11 mouse cellular contexts compared by ENCODE assay signal in the genomic region with DNA sequence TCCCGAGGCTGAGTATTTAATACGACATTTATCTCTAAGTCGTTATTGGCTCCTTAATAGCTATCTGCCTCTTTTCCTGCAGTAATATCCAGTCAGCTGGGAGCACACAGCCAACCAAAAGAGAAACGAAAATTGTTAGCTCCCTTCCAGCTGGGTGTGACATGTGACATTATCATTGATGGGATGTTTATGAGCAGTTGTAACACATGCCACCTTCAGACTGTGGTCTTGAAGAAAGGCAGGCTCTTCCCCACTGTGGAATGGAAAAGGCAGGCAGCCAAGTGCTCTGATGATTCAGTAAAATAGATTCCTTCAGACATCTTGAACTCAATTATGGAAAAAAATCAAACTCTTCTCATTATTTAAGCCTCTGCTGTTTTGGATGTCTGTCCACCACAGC. TPM values are rescaled to one million over a fixed set of nuclear protein-coding genes. Genes with fewer than 3 reads are reported as not detected.
DNase-seq lines count a peak whose midpoint lies in the region; ATAC-seq and TF ChIP-seq lines count a peak whose summit lies in the region.
"Had no signal": no experiment of that assay in that cellular context is flagged by ENCODE, and none has a peak within 500 bp of the region (broad histone marks: within the 10 kb centered on the region; RNA-seq: fewer than 3 reads in every experiment).

No protein-coding gene starts in this region.

- 39% methylated on average over 4 of the region's 4 CpGs for WGBS in lung, embryonic 14.5 days

- no peak overlapping the region for H3K27ac ChIP-seq in lung, embryonic 14.5 days (ENCODE audit: low read depth)
- H3K27ac ChIP-seq: heart, embryonic 13.5 days; kidney, embryonic 15.5 days had no signal

- H3K4me3 ChIP-seq in lung, embryonic 14.5 days (ENCODE audit: low read depth, low read length): no peak overlapping the region
- H3K4me3 ChIP-seq: heart, embryonic 13.5 days; kidney, embryonic 15.5 days had no signal

- no peak for TF ChIP-seq CTCF in lung, embryonic 14.5 days (IDR thresholded peaks at IDR 0.05; ENCODE audit: low read depth)

- no peaks in the 10 kb centered on the region for H3K27me3 ChIP-seq in lung, embryonic 14.5 days (ENCODE audit: insufficient read depth, low read length)
- H3K27me3 ChIP-seq: heart, embryonic 13.5 days had no signal

- intact Hi-C loops in gastrocnemius, postnatal 14 days (cut with DNase I; ENCODE audit: low total_unique reads): no loop called here

- H3K36me3 ChIP-seq in lung, embryonic 14.5 days (ENCODE audit: insufficient read depth): no peaks in the 10 kb centered on the region
- H3K36me3 ChIP-seq: heart, embryonic 13.5 days; kidney, embryonic 15.5 days had no signal

- DNase-seq in gastrocnemius, postnatal 14 days: peak; percentile 9
- DNase-seq in gastrocnemius, postnatal 4 days (ENCODE audit: low spot score in 2 of 2): no peak
- DNase-seq in lung, embryonic 14.5 days: peak; percentile 80
- no peak for DNase-seq in lung, adult 18-20 months
- peak; percentile 85 for DNase-seq in NIH3T3 (ENCODE audit: low read depth)
- peak; percentile 64 for DNase-seq in lung, postnatal 10 days
- DNase-seq in retina, postnatal 1 day: no peak
- no peak for DNase-seq in embryo, embryonic 9.5 days (ENCODE audit: extremely low spot score)
- DNase-seq: right cerebral cortex, adult 18-20 months had no signal

- peak; percentile 79 for ATAC-seq in lung, embryonic 14.5 days (ENCODE audit: insufficient read depth)

- peak overlapping the region; percentile 23; the same call in 1 of the 2 replicates for H3K4me2 ChIP-seq in lung, embryonic 14.5 days
- H3K4me2 ChIP-seq: kidney, embryonic 15.5 days had no signal

- peaks cover 13% of the 10 kb centered on the region for H3K4me1 ChIP-seq in lung, embryonic 14.5 days (ENCODE audit: insufficient read depth)

- no peaks in the 10 kb centered on the region for H3K9me3 ChIP-seq in lung, embryonic 14.5 days (ENCODE audit: low read depth, low read length)
- H3K9me3 ChIP-seq: heart, embryonic 13.5 days; kidney, embryonic 15.5 days had no signal

- H3K9ac ChIP-seq in lung, embryonic 14.5 days: no peak overlapping the region
- H3K9ac ChIP-seq: kidney, embryonic 15.5 days had no signal

RNA-seq across cellular contexts. Expression of gene Fyn, which starts 46.5 kb away (rescaled TPM):
- total RNA-seq in gastrocnemius, postnatal 14 days (2021): 10 to 100 TPM; 13.3 to 17.8 TPM
- total RNA-seq in gastrocnemius, postnatal 4 days (2021): 10 to 100 TPM; 53.4 to 54.3 TPM
- 27.8 and 30.3 TPM in 2 replicates for polyA plus RNA-seq in lung, embryonic 14.5 days (2014; fragmentation: Nextera tagmentation; extraction: Ambion mirVana)

Comparison
In these comparisons a context has a peak if more than half of its experiments do, and no peak if none do; other contexts are left out.
1. DNase-seq: peak in gastrocnemius, postnatal 14 days (single experiment), lung, embryonic 14.5 days (single experiment), NIH3T3 (single experiment) and lung, postnatal 10 days (single experiment); none in gastrocnemius, postnatal 4 days (0 of 2), lung, adult 18-20 months (0 of 2), retina, postnatal 1 day (single experiment) and embryo, embryonic 9.5 days (single experiment).